Mouse (Mus musculus) adrenal gland, postnatal 36 days (tissue): ENCODE data around the gene Iqcf5. TPM values are rescaled to one million over a fixed set of nuclear protein-coding genes. Genes with fewer than 3 reads are reported as not detected.

Source experiments
- DNase-seq, 2 experiments: peaks; one replicate each; pipeline ENCODE4 v3.0.0; 2021; ENCODE audit warnings: mixed read lengths in 1 of 2
- long read RNA-seq, 2 experiments: library from polyadenylated mRNA; stranded (forward); transcript quantifications; one replicate each; pipeline ENCODE4 v2.0.0; 2021; ENCODE audit warnings: borderline sequencing depth in 2 of 2
- total RNA-seq, 2 experiments: library from RNA; stranded (reverse); gene quantifications; 2 replicates each; pipeline ENCODE4 v1.2.3; 2021

Gene Iqcf5
- total RNA-seq: not detected
- long read RNA-seq, experiment 1: 0 reads
- long read RNA-seq, experiment 2: 0 reads

DNA sequence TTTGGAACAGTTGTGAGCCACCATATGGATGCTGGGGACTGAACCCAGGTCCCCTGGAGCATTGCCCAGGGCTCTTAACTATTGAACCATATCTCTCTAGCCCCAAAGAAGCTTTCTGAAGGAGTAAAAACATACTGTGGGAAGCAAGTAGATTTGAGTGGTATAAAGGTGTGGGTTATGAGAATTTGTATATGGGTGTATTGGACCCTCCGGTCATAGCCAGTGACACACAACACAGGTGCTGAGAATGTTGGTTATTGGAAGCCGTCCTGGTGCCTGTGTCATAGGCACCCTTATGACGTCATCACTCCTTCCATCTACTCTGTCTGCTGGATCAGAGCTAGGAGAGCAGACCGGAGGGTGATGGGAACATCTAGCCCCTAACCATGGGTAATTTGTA is at the start of gene Iqcf5:
Gene Iqcf5, plus strand, starts transcription at position 301 of the 400 bp plus-strand sequence.
- no peak for DNase-seq

DNA sequence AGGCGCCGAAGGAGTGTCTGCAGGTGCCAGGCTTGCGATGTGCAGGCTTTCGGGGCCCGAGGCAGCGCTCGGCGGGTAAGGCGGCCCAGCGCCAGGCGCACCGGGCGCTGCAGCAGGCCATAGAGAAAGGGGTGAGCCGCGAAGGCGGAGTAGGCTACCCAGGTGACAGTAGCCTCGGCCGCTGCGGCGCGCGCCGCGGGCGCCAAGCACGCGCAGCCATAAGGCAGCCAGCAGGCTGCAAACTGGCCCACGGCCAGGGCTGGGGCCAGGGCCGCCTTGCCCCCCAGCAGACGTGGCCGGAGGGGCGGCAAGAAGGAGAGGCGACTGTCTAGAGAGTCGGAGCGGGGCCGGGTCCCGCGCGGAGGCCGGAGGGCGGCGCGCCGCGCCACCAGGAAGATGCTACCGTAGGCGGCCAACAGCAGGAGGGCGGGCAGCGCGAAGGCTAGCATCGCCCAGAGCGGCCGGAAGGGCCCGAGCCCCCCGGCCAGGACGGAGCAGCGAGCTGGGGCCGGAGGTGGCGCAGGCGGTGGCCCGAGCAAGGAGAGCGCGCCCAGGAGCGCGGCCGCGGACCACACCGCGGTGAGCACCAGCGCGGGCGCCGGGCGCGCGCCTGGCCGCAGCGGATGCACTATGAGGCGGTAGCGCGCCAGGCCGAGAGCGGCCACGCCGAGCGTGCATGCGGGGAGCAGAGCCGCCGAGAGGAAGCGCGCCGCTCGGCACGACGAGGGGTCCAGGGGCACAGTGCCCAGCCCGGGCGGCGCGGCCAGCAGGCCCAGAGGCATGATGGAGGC is 49.4 kb upstream of the Iqcf5 start:
- peak; percentile 55 to 76 for DNase-seq

DNA sequence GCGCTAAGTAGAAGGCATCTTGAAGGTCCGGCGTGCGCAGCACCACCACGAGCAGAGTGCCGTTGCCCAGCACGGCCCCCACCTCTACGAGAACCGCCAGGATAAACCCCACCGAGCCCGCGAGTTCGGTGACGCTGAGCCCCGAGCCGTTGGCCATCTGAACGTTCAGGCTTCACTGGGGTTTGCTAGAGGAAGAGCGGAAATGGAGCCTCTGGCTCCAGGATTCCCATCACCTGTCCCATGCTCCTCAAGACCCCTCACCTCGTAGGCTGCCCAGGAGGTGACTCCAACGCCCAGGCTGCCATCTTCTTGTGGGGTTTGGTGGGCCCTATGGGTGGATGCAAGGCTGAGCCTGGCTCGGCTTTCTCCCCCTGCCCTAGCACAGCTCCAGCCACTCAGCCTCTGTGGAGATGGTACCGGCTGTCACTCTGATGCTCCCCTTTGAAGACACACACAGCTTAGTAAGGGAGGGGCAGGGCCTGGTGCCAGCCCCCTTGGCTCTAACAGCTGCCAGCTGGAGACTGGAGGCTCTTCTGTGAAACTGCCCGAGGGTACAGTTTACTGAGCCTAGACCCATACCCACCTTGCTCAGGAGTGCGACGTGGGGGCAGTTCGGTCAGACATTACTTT is 48.7 kb upstream of the Iqcf5 start, which contains the start of gene Gpr62:
Gene Gpr62, minus strand, starts transcription at position 368 of the 630 bp plus-strand sequence.
- DNase-seq: no peak

DNA sequence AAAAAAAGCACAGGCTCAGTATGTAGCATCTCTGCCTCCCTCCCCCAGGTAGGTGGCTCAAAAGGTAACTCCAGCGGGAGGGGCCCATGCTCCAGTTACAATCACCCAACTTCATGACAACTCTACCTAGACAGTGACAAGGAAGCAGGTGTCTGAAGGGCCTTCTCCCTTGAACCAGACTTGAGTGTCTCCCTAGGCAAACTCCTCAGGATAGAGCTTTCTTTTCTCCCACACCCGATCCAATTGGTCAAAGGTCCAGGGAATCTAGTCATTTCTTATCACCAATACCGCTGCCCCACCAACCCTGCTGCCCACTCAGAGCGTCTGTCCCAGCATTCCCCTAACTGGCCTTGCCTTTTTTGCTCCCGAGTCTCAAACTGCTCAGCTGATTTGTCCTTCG is 47.7 kb upstream of the Iqcf5 start:
- DNase-seq: no peak

DNA sequence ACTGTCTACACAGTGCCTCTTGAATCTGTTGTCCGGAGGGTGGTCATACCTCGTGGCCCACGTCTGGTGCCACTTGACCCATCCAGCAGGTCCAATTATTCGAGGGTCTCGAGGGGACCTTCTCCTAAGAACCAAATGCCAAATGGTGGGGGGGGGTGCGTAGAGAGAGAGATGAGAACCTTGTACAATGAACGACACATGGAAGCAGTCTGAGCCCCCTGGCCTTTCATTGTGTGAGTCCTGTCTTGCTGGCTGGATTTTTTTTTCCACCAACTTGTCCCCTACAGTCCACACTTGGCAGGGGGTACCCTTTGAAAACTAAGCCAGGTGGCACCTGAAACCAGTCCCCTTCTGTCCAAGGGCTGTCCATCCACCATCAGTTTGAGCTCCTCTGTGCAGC is 46.6 kb upstream of the Iqcf5 start:
- DNase-seq: no peak

DNA sequence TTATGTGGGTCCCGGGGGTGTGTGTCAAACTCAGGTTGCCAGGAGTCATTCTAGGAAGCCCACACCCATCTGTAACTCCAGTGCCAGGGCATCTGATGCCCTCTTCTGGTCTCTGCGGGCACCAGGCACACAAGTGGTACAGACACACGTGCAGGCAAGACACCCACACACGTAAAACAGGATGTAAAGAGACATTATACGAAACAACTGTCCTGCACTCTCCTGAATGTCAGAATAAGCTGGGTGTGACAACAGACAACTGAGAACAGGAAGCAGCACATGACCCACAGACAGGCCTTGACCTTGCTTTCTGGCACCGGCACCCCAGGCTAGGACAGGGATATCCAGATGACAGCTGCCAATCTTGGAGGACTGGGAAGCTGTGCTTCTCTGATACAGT is 45.1 kb upstream of the Iqcf5 start:
- no peak for DNase-seq

DNA sequence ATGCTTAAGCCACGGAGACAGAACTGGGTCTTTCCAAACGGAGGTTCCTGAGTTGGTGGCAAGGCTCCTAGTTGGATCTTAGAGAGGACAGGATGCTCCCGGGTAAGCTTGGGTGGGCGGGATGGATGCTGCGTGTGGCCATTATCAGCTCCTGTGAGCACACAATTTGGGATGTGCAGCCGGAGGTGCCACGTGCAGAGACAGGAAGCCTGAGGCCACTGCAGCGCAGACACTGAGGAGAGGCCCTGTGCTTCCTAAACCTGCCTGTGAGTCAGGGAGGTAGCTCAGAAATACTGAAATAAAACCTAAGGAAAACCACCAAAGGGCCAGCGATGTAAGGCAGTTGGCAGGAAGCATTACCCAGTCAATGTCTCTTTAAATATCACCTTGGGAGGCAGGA is 44.6 kb upstream of the Iqcf5 start:
- DNase-seq: no peak

DNA sequence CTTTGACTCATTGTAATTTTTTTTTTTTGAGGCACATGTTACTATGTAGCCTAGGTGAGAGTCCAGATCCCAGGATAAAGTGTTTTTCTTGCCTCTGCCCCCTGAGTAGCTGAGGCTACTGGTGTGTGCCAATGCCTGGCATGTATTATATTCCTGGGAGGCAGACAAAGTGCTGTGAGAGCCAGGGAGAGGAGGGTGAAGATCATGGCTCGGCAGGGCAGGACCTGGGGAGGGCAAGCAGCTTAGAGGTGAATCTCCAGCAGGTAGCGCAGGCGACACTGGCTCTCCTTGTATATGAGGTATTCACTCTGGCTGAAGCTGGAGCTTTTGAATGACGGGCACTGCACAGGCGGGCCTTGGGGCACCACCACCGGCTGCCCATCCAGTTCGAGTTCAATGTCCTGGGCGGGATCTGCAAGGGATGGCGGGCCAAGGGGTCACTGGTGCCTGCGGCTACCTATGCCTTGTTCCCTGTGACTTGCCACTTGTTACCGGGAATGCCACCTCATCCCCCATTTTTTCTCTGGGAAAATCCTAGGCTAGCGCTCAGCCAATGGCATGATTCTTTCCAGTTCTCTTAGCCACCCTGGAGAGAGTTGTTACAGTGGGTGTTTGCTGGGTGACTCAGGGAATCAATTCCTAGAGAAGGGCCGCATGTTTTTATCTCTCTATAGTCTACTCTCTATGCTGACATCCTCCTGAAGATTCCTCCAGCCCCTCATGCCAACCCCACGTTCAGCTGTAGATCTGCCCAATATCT is 43.2 kb upstream of the Iqcf5 start:
- DNase-seq: no peak

DNA sequence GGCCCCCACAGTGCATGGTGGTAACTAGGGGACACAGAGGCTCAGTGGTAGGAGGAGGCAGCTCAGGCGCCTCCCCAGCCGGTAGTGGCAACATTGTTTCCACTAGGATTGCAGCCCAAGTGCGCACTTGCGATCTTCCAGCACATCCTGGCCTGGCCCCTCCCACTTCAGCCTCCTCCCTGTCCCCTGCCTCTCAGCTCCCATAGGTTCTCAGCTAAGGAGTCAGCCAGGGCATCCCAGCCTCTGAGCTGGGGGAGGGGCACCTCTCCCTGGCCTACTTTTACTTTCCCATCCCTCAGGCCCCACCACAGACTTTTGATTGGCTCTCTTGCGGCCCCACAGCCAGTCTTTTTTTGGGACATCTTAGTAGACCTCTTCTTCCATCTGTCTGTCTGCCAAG is 42.5 kb upstream of the Iqcf5 start:
- DNase-seq: peak; percentile 44 to 66

DNA sequence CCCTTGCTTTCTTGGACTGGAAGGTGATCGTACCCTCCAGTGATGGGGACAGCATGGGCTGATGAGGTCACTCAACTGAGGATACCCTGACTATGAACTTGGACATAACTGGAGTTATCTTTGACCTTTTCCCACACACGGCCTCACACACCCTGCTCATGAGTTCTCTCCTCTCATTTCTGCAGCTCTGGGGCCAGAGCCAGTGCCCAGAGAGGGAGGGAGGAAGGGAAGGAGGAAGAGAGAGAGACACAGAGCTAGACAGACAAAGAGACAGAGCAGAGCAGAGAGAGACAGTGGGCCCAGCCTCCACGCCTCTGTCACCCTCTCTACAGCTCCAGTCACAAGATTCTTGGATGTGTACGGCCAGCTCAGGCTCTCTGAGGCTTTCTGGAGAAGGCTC is 42.1 kb upstream of the Iqcf5 start:
- DNase-seq: no peak

DNA sequence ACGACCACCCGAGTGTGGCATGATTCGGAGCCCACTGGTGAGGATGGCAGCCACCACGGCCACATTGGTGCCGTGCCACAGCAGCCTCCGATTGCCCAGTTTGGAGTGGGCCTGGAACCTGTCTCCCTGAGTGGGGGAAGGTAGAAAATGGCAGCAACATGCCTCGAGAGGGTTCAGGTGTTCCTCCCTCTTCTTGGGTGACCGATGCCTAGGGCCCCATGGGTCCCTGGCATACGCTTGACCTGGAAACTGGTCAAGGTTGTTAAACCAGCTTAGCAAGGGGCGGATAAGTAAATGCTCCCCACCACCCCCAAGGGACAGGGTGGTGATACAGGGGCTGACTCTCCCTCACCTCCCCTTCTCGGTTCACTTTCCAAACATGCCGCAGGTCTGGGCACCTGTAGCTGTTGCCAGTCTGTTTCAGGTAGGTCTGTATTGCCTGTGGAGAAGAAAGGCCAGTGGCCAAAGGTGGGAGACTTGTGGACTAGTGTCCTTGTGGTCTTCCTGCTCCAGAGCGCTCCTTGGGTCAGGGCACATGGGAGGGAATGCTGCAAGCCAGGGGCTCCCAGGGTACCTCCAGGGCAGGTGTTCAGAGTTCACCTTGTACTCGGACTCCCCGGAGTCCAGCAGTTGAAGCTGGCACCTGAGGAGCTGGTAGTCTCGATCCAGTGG is 41.2 kb upstream of the Iqcf5 start:
- DNase-seq: no peak

DNA sequence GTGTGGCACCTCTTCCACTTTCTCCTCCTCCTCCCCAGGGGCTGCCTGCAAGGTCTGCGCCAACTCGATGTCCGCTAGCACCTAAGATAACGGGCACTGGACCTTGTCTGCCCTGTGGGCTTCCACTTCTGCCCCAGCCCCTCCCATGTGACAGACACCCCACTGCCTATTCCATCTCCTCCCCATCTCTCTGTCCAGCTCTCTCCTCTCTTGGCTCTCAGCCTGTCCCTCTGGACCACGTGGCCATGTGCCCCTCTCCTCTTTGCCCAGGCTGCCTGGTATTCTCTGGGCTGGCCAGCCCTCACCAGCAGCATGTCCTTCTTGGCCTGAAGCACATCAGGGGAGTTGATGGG is 40.6 kb upstream of the Iqcf5 start:
- no peak for DNase-seq

DNA sequence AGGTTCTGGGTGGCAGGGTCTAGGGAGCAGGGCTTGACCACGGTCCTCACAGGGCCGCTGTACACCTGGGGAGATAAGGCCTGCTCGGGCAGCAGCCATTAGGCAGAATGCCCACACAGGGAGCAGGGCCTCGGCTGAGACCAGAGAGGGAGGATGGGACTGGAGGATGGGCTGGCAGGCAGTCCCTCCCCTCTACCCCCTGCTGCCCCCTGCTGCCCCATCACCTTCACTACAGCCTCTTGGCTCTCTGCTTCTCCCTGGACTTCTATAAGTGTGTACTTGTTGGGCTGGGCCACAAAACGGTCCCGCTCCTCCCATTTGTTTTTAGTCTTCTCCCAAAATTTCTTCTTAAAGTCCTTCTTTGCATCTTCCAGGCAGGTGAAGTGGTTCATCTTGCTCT is 39.9 kb upstream of the Iqcf5 start:
- DNase-seq: peak; percentile 74 to 84

DNA sequence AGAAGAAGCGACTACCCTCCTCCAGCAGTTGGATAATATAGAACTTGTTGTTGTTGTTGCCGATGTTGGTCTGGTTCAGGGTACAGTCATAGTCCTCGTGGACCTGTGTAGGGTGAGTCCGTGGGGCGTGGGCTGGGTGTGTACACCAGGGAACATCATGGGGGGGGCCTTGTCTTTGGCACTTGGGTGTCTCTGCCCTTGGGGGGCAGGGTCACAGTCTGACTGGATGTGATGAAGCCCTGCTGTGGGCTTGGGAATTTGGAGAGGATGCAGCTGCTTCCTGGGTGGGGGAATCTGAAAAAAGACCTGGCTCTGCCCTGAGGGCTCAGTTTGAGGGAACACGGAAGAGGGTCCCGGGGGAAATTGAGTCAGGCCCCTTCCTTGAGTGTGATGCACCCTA is 39.3 kb upstream of the Iqcf5 start:
- DNase-seq: peak in 1 of 2 experiments; percentile 51

DNA sequence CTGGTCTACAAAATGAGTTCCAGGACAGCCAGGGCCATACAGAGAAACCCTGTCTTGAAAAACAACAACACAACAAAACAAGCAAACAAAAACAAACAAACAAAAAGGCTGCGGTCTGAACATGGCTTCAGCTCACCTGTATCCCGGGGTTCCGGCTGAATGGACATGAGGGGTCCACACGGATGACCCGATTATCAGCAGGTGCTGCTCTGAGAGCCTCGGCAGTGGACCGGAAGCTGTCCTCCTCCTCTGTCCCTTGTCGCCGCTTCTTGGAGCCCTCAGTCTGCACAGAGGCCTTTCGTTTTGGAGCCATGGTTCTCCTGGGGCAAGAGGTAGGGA is 38.7 kb upstream of the Iqcf5 start, which contains the start of gene Rrp9:
Gene Rrp9, plus strand, starts transcription at position 301 of the 339 bp plus-strand sequence.
- no peak for DNase-seq

DNA sequence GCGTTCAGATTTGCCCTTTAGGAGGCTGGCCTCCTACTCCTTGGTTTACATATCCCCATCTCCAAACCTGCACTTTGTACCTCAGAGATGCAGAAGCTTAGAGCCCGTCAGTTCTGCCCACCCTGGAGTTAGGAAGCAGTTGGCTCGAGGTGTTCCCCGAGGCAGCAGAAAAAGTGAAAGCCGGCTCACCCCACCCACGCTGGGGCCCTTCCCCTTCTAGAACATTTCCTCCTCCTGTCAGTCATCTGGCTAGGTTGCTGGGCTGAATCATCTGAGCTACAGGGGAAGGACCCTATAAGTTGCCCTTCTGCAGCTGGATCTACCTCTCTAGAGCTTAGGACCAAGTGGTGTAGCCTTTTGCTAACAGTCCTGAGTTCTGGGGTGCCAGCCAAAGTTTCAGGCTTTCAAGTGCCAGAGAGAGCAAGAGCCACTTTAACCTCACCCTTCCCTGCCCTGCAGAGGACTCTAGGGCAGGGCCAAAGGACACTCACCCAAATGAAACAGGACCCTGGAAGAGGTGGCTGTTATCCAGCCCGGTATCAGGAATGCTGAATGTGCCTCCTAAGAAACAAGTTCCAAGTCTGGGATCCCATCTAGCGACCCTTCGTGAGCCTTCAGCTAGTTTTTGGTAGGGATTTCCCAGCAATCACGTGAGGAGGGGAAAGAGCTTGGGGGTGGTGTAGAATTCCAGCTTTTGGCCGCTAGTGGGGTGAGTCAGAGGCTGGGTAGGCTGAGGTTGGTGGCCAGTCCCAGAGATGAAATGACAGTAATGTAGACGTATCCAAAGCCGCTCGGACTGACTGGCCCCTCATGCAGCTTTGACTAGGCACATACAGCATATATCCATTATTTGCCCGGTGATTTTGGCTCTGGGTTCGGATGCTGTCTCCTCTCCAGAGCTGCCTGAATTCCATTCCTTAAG is 38.1 kb upstream of the Iqcf5 start:
- DNase-seq: peak; percentile 80 to 82

DNA sequence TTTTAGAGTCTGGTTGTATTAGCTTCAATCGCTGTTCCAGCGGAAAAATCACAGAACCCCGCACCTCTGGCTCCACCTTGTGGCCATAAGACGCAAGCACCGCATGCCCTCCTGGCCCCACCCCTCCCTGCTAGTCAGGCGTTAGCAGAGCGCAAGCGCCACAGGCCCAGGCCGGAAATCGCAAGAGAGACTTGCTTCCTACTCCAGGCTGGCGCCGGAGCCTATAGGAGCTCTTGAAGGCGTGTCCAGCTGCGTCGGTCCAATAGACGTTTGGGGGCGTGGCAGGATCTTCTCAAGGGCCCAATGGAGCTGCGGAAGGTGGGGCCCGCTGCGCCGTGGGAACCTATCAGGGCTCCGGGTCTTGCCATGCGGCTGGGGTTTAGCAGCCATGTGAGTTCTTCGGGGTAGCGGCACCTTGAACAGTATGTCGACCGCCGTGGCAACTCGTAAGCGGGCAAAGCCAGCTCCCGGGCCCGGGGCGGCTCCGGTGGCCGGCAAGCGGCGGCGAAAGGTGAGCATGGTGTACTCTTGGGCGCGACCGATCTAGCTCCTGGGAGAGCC is 37.4 kb upstream of the Iqcf5 start, which contains the start of gene Parp3:
Gene Parp3, minus strand, starts transcription at position 26 of the 561 bp plus-strand sequence.
- peak; percentile 98 to 99 for DNase-seq

DNA sequence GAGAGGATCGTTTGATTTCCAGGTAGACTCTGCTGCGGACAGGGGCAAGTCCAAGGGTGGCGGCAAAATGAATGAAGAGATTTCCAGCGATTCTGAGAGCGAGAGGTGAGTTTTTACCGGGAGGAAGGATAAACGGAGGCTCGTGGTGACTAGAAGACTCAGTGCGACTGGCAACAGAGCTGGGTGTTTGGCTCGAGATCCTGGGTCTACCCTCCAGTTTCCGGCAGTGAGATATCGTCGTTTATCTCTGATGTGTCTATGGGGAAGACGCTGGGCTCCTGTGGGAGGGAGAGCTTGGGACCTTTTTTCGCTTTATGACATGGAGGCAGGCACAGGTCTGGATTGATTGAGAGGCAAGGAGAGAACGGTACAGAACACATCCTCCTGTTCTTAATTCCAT is 36.7 kb upstream of the Iqcf5 start:
- DNase-seq: no peak

DNA sequence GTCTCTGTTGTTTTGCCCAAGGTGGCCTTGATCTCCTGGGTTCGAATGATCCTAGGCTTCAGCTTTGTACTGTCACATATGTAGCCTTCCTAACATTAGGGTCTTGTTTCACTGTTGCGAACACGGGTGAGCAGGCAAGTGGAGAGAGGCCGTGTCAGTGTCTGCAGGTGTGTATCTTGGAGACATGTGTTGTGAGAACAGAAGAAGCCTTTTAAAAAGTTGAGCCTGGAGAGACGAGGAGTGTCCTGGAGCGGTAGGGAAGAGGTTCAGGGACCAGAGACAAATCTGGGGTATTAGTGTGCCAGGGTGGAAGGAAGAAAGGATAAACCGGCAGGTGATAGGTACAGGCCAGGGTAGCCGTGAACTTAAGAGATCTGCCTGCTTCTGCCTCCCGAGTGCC is 36.3 kb upstream of the Iqcf5 start:
- DNase-seq: no peak

DNA sequence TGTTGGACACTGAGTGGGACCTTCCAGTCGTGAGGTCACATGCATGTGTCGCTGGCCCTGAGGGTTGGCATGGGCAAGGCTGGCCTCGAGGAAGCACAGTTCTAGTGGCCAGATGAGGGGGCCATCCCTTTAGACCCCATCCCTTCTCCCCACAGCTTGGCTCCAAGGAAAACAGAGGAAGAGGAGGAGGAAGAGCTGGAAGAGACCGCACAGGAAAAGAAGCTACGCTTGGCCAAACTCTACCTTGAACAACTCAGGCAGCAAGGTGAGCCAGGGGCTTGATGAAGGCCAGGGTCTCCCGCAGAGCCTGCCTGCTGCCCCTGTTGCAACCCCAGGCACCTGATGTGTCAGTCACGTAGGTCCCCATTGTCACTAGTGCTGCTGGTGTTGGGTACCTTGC is 33.8 kb upstream of the Iqcf5 start:
- no peak for DNase-seq

DNA sequence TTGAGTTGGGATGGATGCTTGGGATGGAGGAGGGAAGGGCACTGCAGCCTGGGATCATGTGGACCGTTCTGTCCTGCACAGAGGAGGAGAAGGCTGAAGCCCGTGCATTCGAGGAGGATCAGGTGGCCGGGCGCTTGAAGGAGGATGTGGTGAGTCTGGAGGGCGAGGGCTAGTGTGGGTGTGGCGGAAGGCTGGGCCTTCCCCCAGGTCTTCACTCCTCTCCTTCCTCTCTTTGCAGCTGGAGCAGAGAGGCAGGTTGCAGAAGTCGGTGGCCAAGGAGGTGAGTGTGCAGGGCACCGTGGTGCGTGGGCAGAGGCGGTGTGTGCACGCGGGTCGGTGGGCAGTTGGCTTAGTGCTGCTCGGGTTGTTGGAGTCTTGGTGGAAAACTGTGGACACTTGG is 33.3 kb upstream of the Iqcf5 start:
- no peak for DNase-seq
